Mouse (Mus musculus) heart, embryonic 11.5 days (tissue): ENCODE results near the gene Usp12. TPM values are rescaled to one million over a fixed set of nuclear protein-coding genes. Genes with fewer than 3 reads are reported as not detected.

Source experiments
- ATAC-seq: fragments of 200-750 bp; cut with Nextera tagmentation; replicated peaks from 2 replicates; pipeline ENCODE4 v1.8.0; 2017; ENCODE audit warnings: moderate library complexity; ENCODE audit not compliant: insufficient number of reproducible peaks, low FRiP score, low TSS enrichment
- H3K27ac ChIP-seq: fragments of 300-500 bp; sonication (generic); 2 replicates; pipeline ENCODE4 v1.5.1; 2014; ENCODE audit warnings: mild to moderate bottlenecking, low read depth, low read length
- H3K27me3 ChIP-seq: fragments of 300-500 bp; sonication (generic); 2 replicates; pipeline ENCODE4 v1.6.1; 2014; ENCODE audit warnings: mild to moderate bottlenecking, low read length, mixed read lengths; ENCODE audit not compliant: control insufficient read depth, insufficient read depth
- H3K36me3 ChIP-seq: fragments of 300-500 bp; sonication (generic); 2 replicates; pipeline ENCODE4 v1.6.1; 2014; ENCODE audit warnings: mild to moderate bottlenecking, low read length, moderate library complexity, mixed read lengths; ENCODE audit not compliant: control insufficient read depth, insufficient read depth
- H3K4me1 ChIP-seq: fragments of 300-500 bp; sonication (generic); 2 replicates; pipeline ENCODE4 v1.6.1; 2014; ENCODE audit warnings: low read length; ENCODE audit not compliant: control insufficient read depth, insufficient read depth
- H3K4me2 ChIP-seq: fragments of 300-500 bp; sonication (generic); 2 replicates; pipeline ENCODE4 v1.6.1; 2014; ENCODE audit warnings: mild to moderate bottlenecking, moderate library complexity
- H3K4me3 ChIP-seq: fragments of 300-500 bp; sonication (generic); 2 replicates; pipeline ENCODE4 v1.5.1; 2014; ENCODE audit warnings: low read depth, low read length
- H3K9ac ChIP-seq: fragments of 300-500 bp; sonication (generic); 2 replicates; pipeline ENCODE4 v1.6.1; 2014; ENCODE audit warnings: mild to moderate bottlenecking, low read depth, low read length, moderate library complexity
- H3K9me3 ChIP-seq: fragments of 300-500 bp; sonication (generic); replicated peaks from 2 replicates; pipeline ENCODE4 v1.6.1; 2016; ENCODE audit warnings: low read length; ENCODE audit not compliant: control insufficient read depth
- WGBS: fragments of 180-500 bp; shearing (Covaris S2); extraction: QIAGEN DNeasy Blood & Tissue Kit; methylation state at CpG from one replicate; pipeline ENCODE4 v1.1.7; 2014; ENCODE audit not compliant: insufficient replicate concordance; 5-methylcytosine and 5-hydroxymethylcytosine counted together
- polyA plus RNA-seq: library from polyadenylated mRNA; unstranded; fragments of >200 nt; fragmentation: Nextera tagmentation; extraction: Ambion mirVana; gene quantifications from 2 replicates; pipeline ENCODE4 v1.2.1, GENCODE M21; 2014

Usp12 gene
- polyA plus RNA-seq, 1 experiment from 2014 or later = 9.2 TPM

- Histone ChIP-seq H3K4me1 (no peaks in the 10 kb centered on the region), H3K36me3 (no peaks in the 10 kb centered on the region), H3K27ac (no peak overlapping the region), H3K9ac (no peak overlapping the region), H3K9me3 (no peaks in the 10 kb centered on the region), H3K4me2 (no peak overlapping the region), H3K27me3 (no peaks in the 10 kb centered on the region), H3K4me3 (no peak overlapping the region)
- no peak for ATAC-seq
- 55% methylated on average over 4 of the region's 4 CpGs for WGBS
These were observed 20.6 kb upstream of the Usp12 start for GRCm38 (mm10) chr5:146815394-146815793.

- Histone ChIP-seq H3K27me3 (no peaks in the 10 kb centered on the region), H3K9ac (no peak overlapping the region), H3K36me3 (no peaks in the 10 kb centered on the region), H3K4me2 (no peak overlapping the region), H3K4me3 (no peak overlapping the region), H3K9me3 (no peaks in the 10 kb centered on the region), H3K4me1 (no peaks in the 10 kb centered on the region), H3K27ac (no peak overlapping the region)
- ATAC-seq = no peak
- WGBS = 81% methylated on average over 4 of the region's 4 CpGs
These were observed 18.6 kb upstream of the Usp12 start for GRCm38 (mm10) chr5:146813421-146813820.

- Histone ChIP-seq H3K27me3 (no peaks in the 10 kb centered on the region), H3K9me3 (no peaks in the 10 kb centered on the region), H3K4me3 (no peak overlapping the region), H3K4me1 (no peaks in the 10 kb centered on the region), H3K4me2 (no peak overlapping the region), H3K36me3 (no peaks in the 10 kb centered on the region), H3K27ac (no peak overlapping the region), H3K9ac (no peak overlapping the region)
- ATAC-seq = no peak
- 92% methylated on average over 5 of the region's 5 CpGs for whole genome bisulfite sequencing
These were observed 18.1 kb upstream of the Usp12 start for GRCm38 (mm10) chr5:146812866-146813265.

GRCm38 (mm10) chr5:146809951-146810350 lies 15.1 kb upstream of the Usp12 start:
- 71% methylated on average over 5 of the region's 5 CpGs for WGBS
- ATAC-seq = no peak

GRCm38 (mm10) chr5:146806004-146806430 lies 11.2 kb upstream of the Usp12 start:
- WGBS = 78% methylated on average over 8 of the region's 8 CpGs
- ATAC-seq = no peak
- Histone ChIP-seq H3K27me3 (no peaks in the 10 kb centered on the region), H3K9me3 (no peaks in the 10 kb centered on the region), H3K4me1 (no peaks in the 10 kb centered on the region), H3K9ac (no peak overlapping the region), H3K4me2 (no peak overlapping the region), H3K4me3 (no peak overlapping the region), H3K27ac (no peak overlapping the region), H3K36me3 (no peaks in the 10 kb centered on the region)

More at GRCm38 (mm10) chr5:146809951-146810350, 15.1 kb upstream of the Usp12 start:
- no peak overlapping the region for H3K4me2 ChIP-seq
- H3K4me3 ChIP-seq = no peak overlapping the region
- no peaks in the 10 kb centered on the region for H3K36me3 ChIP-seq
- H3K27me3 ChIP-seq = no peaks in the 10 kb centered on the region
- H3K9me3 ChIP-seq = no peaks in the 10 kb centered on the region
- no peaks in the 10 kb centered on the region for H3K4me1 ChIP-seq
- no peak overlapping the region for H3K9ac ChIP-seq
- H3K27ac ChIP-seq = no peak overlapping the region

GRCm38 (mm10) chr5:146798031-146798430 lies 3.2 kb upstream of the Usp12 start:
- H3K27me3 ChIP-seq = no peaks in the 10 kb centered on the region
- ATAC-seq = no peak

GRCm38 (mm10) chr5:146795728-146796127 lies 922 bp upstream of the Usp12 start:
- Histone ChIP-seq H3K4me3 (no peak overlapping the region), H3K9me3 (no peaks in the 10 kb centered on the region), H3K4me2 (no peak overlapping the region), H3K9ac (no peak overlapping the region), H3K36me3 (no peaks in the 10 kb centered on the region), H3K4me1 (peaks cover 26% of the 10 kb centered on the region), H3K27ac (no peak overlapping the region), H3K27me3 (no peaks in the 10 kb centered on the region)
- 71% methylated on average over 13 of the region's 13 CpGs for WGBS
- no peak for ATAC-seq

More at GRCm38 (mm10) chr5:146798031-146798430, 3.2 kb upstream of the Usp12 start:
- H3K4me3 ChIP-seq = no peak overlapping the region
- H3K9me3 ChIP-seq = no peaks in the 10 kb centered on the region
- no peaks in the 10 kb centered on the region for H3K36me3 ChIP-seq
- H3K27ac ChIP-seq = no peak overlapping the region
- no peak overlapping the region for H3K4me2 ChIP-seq
- H3K9ac ChIP-seq = no peak overlapping the region
- H3K4me1 ChIP-seq = peaks cover 5% of the 10 kb centered on the region
- 53% methylated on average over 9 of the region's 9 CpGs for WGBS

GRCm38 (mm10) chr5:146794084-146794852 lies 538 bp downstream of the Usp12 start:
- no peaks in the 10 kb centered on the region for H3K36me3 ChIP-seq
- WGBS = 1% methylated on average over 75 of the region's 83 CpGs
- peak overlapping the region; percentile 72 for H3K4me2 ChIP-seq
- H3K9me3 ChIP-seq = no peaks in the 10 kb centered on the region
- H3K27me3 ChIP-seq = no peaks in the 10 kb centered on the region
- peaks cover 28% of the 10 kb centered on the region for H3K4me1 ChIP-seq
- peak overlapping the region; percentile 96 for H3K9ac ChIP-seq
- peak overlapping the region; percentile 97 for H3K4me3 ChIP-seq
- H3K27ac ChIP-seq = peak overlapping the region; percentile 95
- peak; percentile 38 for ATAC-seq

GRCm38 (mm10) chr5:146793630-146794083 lies 1.1 kb downstream of the Usp12 start:
- 8% methylated on average over 18 of the region's 18 CpGs for WGBS
- peak overlapping the region; percentile 95 for H3K27ac ChIP-seq
- peaks cover 28% of the 10 kb centered on the region for H3K4me1 ChIP-seq
- no peaks in the 10 kb centered on the region for H3K27me3 ChIP-seq
- H3K4me2 ChIP-seq = peak overlapping the region; percentile 72
- H3K36me3 ChIP-seq = no peaks in the 10 kb centered on the region
- no peak for ATAC-seq
- H3K9me3 ChIP-seq = no peaks in the 10 kb centered on the region
- peak overlapping the region; percentile 96 for H3K9ac ChIP-seq
- peak overlapping the region; percentile 97 for H3K4me3 ChIP-seq
